Mouse (Mus musculus): ENCODE results near the gene Rpl34. TPM values are rescaled to one million over a fixed set of nuclear protein-coding genes. Genes with fewer than 3 reads are reported as not detected.

Gene Rpl34
- polyA plus RNA-seq, 2 experiments from 2014 or later: 1,591 to 2,129 TPM

Other genes starting within 250 kb of the Rpl34 start
- not detected for gene Etnppl, start 113.0 kb downstream of the Rpl34 start, polyA plus RNA-seq (2017; shearing (Covaris generic))
- 100 to 1,000 TPM; 173 TPM for gene Ostc, start 21.0 kb downstream of the Rpl34 start, polyA plus RNA-seq (2017; shearing (Covaris generic))

Data from CD4-positive, CD25-positive, alpha-beta regulatory T cell, adult 4 months (primary cell).